Comparison of ENCODE assay signal across 14 mouse cellular contexts in genomic region chr13:76568569-76569211, GRCm38 (mm10).
"Had no signal": no experiment of that assay in that cellular context is flagged by ENCODE, and none has a peak within 500 bp of the region (broad histone marks: within the 10 kb centered on the region; RNA-seq: fewer than 3 reads in every experiment).

No protein-coding gene starts in this region.

- H3K9me3 ChIP-seq: limb, embryonic 15.5 days; liver, embryonic 12.5 days; megakaryocyte, embryonic 14.5 days; midbrain, embryonic 15.5 days; stomach, embryonic 15.5 days had no signal

- H3K4me2 ChIP-seq: limb, embryonic 15.5 days; liver, embryonic 12.5 days; lung, embryonic 14.5 days; midbrain, embryonic 15.5 days; stomach, embryonic 15.5 days had no signal

- ATAC-seq: inflammation-experienced regulatory T-cells, adult 6 months; intestine, postnatal 0 days; liver, embryonic 12.5 days; midbrain, embryonic 15.5 days had no signal

- H3K4me3 ChIP-seq: limb, embryonic 15.5 days; liver, embryonic 12.5 days; megakaryocyte, embryonic 14.5 days; midbrain, embryonic 15.5 days; stomach, embryonic 15.5 days had no signal

- H3K9ac ChIP-seq: limb, embryonic 15.5 days; liver, embryonic 12.5 days; lung, embryonic 14.5 days; midbrain, embryonic 15.5 days; stomach, embryonic 15.5 days had no signal

- DNase-seq: kidney, adult 9 months; kidney, postnatal 14 days; lung, embryonic 14.5 days; lung, postnatal 10 days; lung, postnatal 4 days; right cerebral cortex, postnatal 14 days; thymus, postnatal 36 days had no signal

- H3K27ac ChIP-seq: limb, embryonic 15.5 days; liver, embryonic 12.5 days; midbrain, embryonic 15.5 days; stomach, embryonic 15.5 days had no signal

- H3K36me3 ChIP-seq: limb, embryonic 15.5 days; liver, embryonic 12.5 days; midbrain, embryonic 15.5 days; stomach, embryonic 15.5 days had no signal

- H3K4me1 ChIP-seq: limb, embryonic 15.5 days; liver, embryonic 12.5 days; midbrain, embryonic 15.5 days; stomach, embryonic 15.5 days had no signal

- H3K27me3 ChIP-seq: limb, embryonic 15.5 days; liver, embryonic 12.5 days; megakaryocyte, embryonic 14.5 days; midbrain, embryonic 15.5 days; stomach, embryonic 15.5 days had no signal
